Mouse (Mus musculus): Measurements from ENCODE around the gene Ankub1. TPM values are rescaled to one million over a fixed set of nuclear protein-coding genes. Genes with fewer than 3 reads are reported as not detected.

The Ankub1 gene
- under 1 TPM; 0.26 to 0.51 TPM for total RNA-seq (2021)
- long read RNA-seq, experiment 1, partial matches to known transcripts, result 0 of 1 reads
- long read RNA-seq, experiment 1, other reads (novel, unspliced or antisense), result 1 of 1 reads
- long read RNA-seq, experiment 2, result 0 reads

DNA sequence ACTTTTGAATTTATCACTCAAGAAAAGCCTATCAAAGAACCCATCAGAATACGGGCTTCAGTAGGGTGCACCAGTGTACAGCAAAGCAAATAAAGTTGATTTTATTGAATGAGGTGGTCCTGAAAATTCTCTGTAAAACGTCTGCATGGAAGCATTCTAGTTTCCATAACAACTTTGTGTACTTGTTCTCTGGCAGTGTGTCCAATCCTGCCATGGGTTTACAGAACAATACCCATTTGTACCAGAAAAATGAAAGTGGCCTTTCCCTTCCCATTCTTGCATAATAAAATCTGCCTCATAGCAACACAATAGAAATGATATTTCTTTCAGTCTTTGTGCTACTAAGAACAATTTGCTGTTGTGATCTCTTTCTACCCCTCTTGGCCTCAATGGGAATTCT, at the start of gene Ankub1:
Ankub1 (minus strand) TSS at position 81 of the 400 bp plus-strand sequence.
- intact Hi-C loops (cut with DNase I), result no loop called here
- no peak for DNase-seq (ENCODE audit: low spot score in 2 of 2)

GRCm38 (mm10) chr3:57739830-57740229, 47.2 kb upstream of the Ankub1 start:
- no peak for DNase-seq (ENCODE audit: low spot score in 2 of 2)
- intact Hi-C loops (cut with DNase I), result loop anchor here (5.0 kb wide), 1 partner anchor 73 kb away; no protein-coding TSS in a partner anchor

GRCm38 (mm10) chr3:57736419-57737095, 44.0 kb upstream of the Ankub1 start:
- intact Hi-C loops (cut with DNase I), result loop anchor here (5.0 kb wide), 1 partner anchor 69 kb away; no protein-coding TSS in a partner anchor
- no peak for DNase-seq (ENCODE audit: low spot score in 2 of 2)

GRCm38 (mm10) chr3:57735511-57736370, 43.1 kb upstream of the Ankub1 start, which contains the start of gene Rnf13:
TSS of gene Rnf13 (plus strand) at chr3:57736062.
- DNase-seq (ENCODE audit: low spot score in 2 of 2), result peak; percentile 98
- intact Hi-C loops (cut with DNase I), result loop anchor here (5.0 kb wide), 1 partner anchor 68 kb away; no protein-coding TSS in a partner anchor

DNA sequence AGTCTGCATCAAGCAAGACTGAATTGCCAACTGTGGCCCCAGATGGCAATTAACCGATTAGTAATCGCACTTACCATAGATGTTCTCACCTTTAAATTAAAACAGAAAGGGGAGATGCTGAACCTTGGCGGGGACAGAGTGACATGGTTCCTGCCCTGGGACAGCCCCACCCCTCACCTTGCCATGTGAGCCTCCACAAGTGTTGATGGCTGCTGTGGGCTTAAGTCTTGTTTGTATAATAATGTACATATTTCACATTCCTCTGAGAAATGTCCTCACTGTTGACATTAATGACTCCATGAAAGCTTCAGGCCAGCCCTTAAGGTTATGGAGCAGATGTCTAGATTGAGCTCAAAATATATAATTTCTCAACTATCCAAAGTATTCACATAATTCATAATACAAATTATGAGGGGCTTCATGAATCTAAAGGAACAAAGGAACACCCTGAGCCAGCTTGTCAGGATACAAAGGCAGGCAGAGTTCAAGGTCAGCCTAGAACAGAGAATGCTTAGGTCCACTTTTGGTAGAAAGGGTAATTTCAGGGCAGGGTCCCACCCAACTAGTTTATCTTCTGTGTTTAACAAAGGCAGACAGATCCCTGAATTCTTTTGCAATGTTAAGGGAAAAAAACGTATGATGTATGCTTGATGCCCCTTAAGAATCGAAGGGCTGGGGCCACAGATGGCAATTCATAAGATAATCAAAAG, 39.8 kb upstream of the Ankub1 start:
- intact Hi-C loops (cut with DNase I), result no loop called here

DNA sequence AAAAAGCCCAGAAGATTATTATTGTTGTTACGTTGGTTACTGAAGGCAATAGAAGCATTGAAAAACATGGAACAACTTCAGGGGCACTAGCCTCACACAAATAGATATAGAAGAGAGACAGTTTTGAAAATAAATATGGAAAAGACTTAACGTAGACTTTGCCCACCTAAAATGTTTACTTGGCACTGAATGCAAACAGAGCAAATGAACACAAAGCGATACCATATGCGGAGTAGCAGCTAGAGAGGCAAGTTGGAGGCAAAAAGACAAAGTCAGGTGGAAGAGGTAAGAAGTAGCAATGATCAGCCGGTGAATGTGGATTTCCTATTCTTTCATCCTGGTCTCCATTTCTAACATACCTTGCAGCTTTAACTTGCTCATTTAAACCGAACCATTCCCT, 21.6 kb upstream of the Ankub1 start:
- no peak for DNase-seq (ENCODE audit: low spot score in 2 of 2)
- intact Hi-C loops (cut with DNase I), result no loop called here

More for the DNA sequence above, 39.8 kb upstream of the Ankub1 start:
- no peak for DNase-seq (ENCODE audit: low spot score in 2 of 2)

DNA sequence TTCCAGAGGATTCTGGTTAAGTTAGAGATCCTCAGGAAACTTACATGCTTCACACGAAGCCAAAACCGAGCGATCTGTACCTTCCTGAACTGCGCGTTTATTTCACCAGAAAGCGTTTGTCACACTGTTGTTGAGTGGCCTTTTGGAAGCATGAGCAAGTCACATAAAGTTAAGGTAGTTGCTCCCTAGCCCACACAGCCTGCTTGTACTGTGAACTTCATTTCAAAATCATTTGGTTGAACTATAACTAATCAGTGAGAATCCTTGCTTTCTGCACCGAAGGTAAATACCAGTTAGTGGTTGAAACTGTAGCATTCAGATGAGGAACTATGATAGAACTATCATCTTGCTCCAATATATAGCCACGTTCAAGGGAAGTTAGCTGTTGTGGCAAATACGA, 4.2 kb upstream of the Ankub1 start:
- intact Hi-C loops (cut with DNase I), result no loop called here
- DNase-seq (ENCODE audit: low spot score in 2 of 2), result no peak

DNA sequence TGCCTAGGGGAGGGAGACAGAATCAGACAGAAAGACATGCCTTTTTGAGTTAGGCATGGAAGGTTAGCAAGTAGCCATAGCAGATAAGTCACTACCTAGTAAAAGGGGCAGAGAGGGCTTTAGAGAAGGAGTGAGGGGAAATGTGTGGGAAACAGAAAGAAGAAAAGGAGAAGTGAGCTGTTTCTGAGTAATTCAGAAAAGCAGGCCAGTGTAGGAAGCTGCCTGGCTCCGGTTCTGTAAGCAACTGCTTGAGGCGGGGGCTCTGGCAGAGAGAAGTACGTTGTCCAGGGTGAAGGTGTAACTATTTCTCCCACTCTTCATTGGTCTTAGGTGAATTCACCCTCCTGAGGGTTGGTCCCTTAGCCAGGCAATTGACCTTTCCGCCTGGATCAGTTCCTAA, 3.6 kb upstream of the Ankub1 start:
- no peak for DNase-seq (ENCODE audit: low spot score in 2 of 2)
- intact Hi-C loops (cut with DNase I), result no loop called here

DNA sequence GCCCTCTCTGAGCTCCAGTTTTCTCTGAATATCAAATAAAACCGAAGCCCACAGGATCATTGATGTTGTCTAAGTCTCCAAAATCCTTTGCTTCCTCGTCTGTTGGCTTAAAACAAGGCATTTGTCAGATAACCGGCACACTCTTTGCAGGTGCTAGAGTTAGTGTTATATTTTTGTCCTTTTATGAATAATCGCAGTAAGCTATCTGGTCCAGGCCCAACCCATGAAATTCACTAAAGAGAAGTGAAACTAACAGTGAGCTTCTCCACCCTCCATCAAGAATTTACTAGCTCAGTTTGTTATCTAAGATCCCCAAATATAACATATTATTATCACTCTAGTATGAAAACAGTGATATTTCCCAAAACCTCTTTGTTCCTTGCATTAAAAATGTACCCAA, 827 bp downstream of the Ankub1 start:
- no peak for DNase-seq (ENCODE audit: low spot score in 2 of 2)
- intact Hi-C loops (cut with DNase I), result no loop called here

DNA sequence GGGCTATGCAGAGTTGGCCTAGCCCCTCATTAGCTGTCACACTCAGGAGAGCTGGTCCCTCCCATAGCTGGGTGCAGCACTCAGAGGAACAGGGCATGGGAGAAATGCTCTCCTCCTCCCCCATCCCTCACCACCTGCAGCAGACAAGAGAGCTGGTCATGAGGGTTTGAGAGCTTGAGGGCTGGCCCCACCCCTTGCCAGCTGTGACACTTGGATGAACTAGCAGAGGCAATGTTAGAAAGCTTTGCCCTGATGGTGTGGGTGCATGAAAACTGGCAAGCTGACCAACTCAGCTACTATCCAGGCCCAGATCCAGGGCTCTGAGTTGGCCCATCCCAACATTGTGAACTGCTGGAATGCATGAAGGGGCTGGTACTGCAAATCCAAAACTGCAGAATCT, 14.8 kb downstream of the Ankub1 start:
- DNase-seq (ENCODE audit: low spot score in 2 of 2), result no peak
- intact Hi-C loops (cut with DNase I), result no loop called here

GRCm38 (mm10) chr3:57674075-57674474, 18.5 kb downstream of the Ankub1 start:
- no peak for DNase-seq (ENCODE audit: low spot score in 2 of 2)
- intact Hi-C loops (cut with DNase I), result no loop called here

DNA sequence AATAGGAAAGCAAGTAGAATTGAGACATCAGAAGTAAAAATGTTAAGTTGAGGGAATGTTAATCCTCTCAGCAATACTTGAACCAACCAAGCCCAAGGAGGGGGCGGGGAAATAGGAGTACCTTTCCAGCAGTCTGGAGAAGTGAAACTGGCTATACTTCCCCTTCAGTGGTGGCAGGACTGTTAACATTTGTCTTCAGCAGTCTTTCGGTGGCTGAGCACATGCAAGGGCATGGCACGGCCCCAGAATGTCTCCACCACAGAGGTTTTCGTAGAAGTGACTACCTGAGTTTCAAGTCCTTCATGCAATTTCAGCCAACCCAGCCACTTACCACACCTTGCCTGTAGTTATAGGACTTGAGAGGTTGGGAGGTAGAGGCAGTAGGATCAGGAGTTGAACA, 19.0 kb downstream of the Ankub1 start:
- peak in 1 of 2 experiments; percentile 16 for DNase-seq (ENCODE audit: low spot score in 2 of 2)
- intact Hi-C loops (cut with DNase I), result no loop called here

- peak; percentile 89 to 91 for DNase-seq (ENCODE audit: low spot score in 2 of 2)
- intact Hi-C loops (cut with DNase I), result loop anchor here (2.0 to 5.0 kb wide), 3 partner anchors 70 to 454 kb away; partner anchors contain the start of gene Rnf13
Measured at GRCm38 (mm10) chr3:57667054-57667723, 25.4 kb downstream of the Ankub1 start.

GRCm38 (mm10) chr3:57665880-57666279, 26.7 kb downstream of the Ankub1 start:
- DNase-seq (ENCODE audit: low spot score in 2 of 2), result no peak
- intact Hi-C loops (cut with DNase I), result loop anchor here (2.0 to 5.0 kb wide), 3 partner anchors 71 to 455 kb away; partner anchors contain the start of gene Rnf13

- intact Hi-C loops (cut with DNase I), result loop anchor here (5.0 kb wide), 2 partner anchors 73 to 153 kb away; partner anchors contain the start of gene Rnf13
- no peak for DNase-seq (ENCODE audit: low spot score in 2 of 2)
Measured at GRCm38 (mm10) chr3:57664682-57665081, 27.9 kb downstream of the Ankub1 start.

GRCm38 (mm10) chr3:57663731-57664130, 28.9 kb downstream of the Ankub1 start:
- intact Hi-C loops (cut with DNase I), result no loop called here
- peak; percentile 29 to 63 for DNase-seq (ENCODE audit: low spot score in 2 of 2)

DNA sequence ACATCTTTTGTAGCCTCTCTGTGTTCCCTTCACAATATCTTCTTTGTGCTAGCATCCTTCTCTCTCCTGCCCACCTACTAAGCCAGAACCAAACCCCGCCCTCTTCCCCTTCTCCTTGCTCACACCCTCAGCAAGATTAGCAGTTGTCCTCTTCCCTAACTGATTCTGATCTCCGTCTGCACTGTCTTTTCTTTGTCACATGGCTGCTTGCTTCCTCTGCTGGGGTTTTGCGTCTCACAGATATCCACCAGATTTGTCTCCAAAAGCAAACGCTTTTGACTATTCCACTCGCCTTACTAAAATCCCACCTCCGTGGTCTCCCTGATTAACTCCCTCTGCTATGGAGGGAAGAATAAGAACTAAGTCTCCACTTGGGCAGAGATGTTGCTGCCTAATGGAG, 34.0 kb downstream of the Ankub1 start:
- DNase-seq (ENCODE audit: low spot score in 2 of 2), result no peak
- intact Hi-C loops (cut with DNase I), result no loop called here

DNA sequence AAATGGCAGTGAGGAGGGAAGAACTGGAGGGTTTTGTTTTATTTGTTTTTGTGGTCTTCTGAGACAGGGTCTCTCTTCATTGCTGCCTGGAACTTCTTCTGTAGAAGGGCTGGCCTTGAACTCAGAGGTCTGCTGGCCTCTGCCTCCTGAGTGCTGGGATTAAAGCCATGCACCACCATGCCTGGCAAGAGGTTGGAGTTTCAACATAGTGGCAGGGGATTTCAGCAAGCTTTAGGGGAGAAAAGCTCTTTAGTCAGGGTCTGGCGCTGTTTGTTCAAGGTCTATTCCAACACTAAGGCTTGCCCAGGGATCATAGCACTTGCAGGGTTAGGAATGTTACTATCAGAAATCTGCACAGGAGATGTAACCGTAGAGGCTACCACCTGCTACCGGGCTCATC, 39.0 kb downstream of the Ankub1 start:
- intact Hi-C loops (cut with DNase I), result no loop called here
- no peak for DNase-seq (ENCODE audit: low spot score in 2 of 2)

GRCm38 (mm10) chr3:57652485-57652884, 40.1 kb downstream of the Ankub1 start:
- no peak for DNase-seq (ENCODE audit: low spot score in 2 of 2)
- intact Hi-C loops (cut with DNase I), result no loop called here

All from left cerebral cortex, postnatal 14 days (tissue).